Comparison of ENCODE assay signal across 8 mouse cellular contexts in genomic region chr7:49601191-49601975, GRCm38 (mm10). TPM values are rescaled to one million over a fixed set of nuclear protein-coding genes. Genes with fewer than 3 reads are reported as not detected.
DNase-seq lines count a peak whose midpoint lies in the region; ATAC-seq lines count a peak whose summit lies in the region.

No protein-coding gene starts in this region.

- ATAC-seq in forebrain, embryonic 12.5 days (ENCODE audit: low FRiP score) = peak; percentile 57; the same call in 1 of the 2 replicates
- peak; percentile 59; the same call in 1 of the 2 replicates for ATAC-seq in hindbrain, embryonic 14.5 days (ENCODE audit: low FRiP score)
- ATAC-seq in megakaryocyte, adult 5-6 weeks (ENCODE audit: poor library complexity, severe bottlenecking) = peak; percentile 85

- DNase-seq in MEL-GATA-1-ER (ENCODE audit: extremely low read depth, low read depth) = peak; percentile 32
- peak; percentile 46 for DNase-seq in c-Kit-positive CD71-negative TER-119-negative erythroid progenitor cells, embryonic 14.5 days (ENCODE audit: low read depth)
- peak; percentile 71 for DNase-seq in hindbrain, embryonic 14.5 days (ENCODE audit: low spot score)
- DNase-seq in layer of hippocampus, postnatal 36 days = peak; percentile 57 to 74
- DNase-seq in right cerebral cortex, postnatal 14 days = peak; percentile 89
- DNase-seq in urinary bladder, postnatal 36 days (ENCODE audit: low spot score in 2 of 2) = peak; percentile 28 to 51

- H3K9ac ChIP-seq in forebrain, embryonic 12.5 days = no peak overlapping the region
- no peak overlapping the region for H3K9ac ChIP-seq in hindbrain, embryonic 14.5 days

- H3K9me3 ChIP-seq in forebrain, embryonic 12.5 days = no peaks in the 10 kb centered on the region
- H3K9me3 ChIP-seq in hindbrain, embryonic 14.5 days (ENCODE audit: control insufficient read depth, low read length) = no peaks in the 10 kb centered on the region

- peaks cover 8% of the 10 kb centered on the region for H3K36me3 ChIP-seq in forebrain, embryonic 12.5 days (replicated peaks)
- peaks cover 40% of the 10 kb centered on the region for H3K36me3 ChIP-seq in hindbrain, embryonic 14.5 days (replicated peaks; ENCODE audit: control insufficient read depth, insufficient read depth)

- H3K4me2 ChIP-seq in forebrain, embryonic 12.5 days = no peak overlapping the region
- H3K4me2 ChIP-seq in hindbrain, embryonic 14.5 days (replicated peaks) = no peak overlapping the region

- peaks cover 7% of the 10 kb centered on the region; the same call in 1 of the 2 replicates for H3K27me3 ChIP-seq in forebrain, embryonic 12.5 days
- no peaks in the 10 kb centered on the region for H3K27me3 ChIP-seq in hindbrain, embryonic 14.5 days (ENCODE audit: control insufficient read depth, insufficient read depth, low read length)

- no peak overlapping the region for H3K4me3 ChIP-seq in forebrain, embryonic 12.5 days (replicated peaks)
- H3K4me3 ChIP-seq in hindbrain, embryonic 14.5 days (replicated peaks; ENCODE audit: low read length) = no peak overlapping the region

- no peaks in the 10 kb centered on the region for H3K4me1 ChIP-seq in forebrain, embryonic 12.5 days
- no peaks in the 10 kb centered on the region for H3K4me1 ChIP-seq in hindbrain, embryonic 14.5 days (replicated peaks; ENCODE audit: control insufficient read depth, insufficient read depth, low read length)

- 52% methylated on average over 13 of the region's 13 CpGs for WGBS in forebrain, embryonic 12.5 days
- WGBS in hindbrain, embryonic 14.5 days = 61% methylated on average over 13 of the region's 13 CpGs

- no peak overlapping the region for H3K27ac ChIP-seq in forebrain, embryonic 12.5 days
- H3K27ac ChIP-seq in hindbrain, embryonic 14.5 days = no peak overlapping the region

RNA-seq across cellular contexts. Expression of gene Dbx1, which starts 35.3 kb away (rescaled TPM):
- 28.6 and 35.3 TPM in 2 replicates for polyA plus RNA-seq in forebrain, embryonic 12.5 days (2016; fragmentation: Nextera tagmentation; extraction: Ambion mirVana)
- polyA plus RNA-seq in hindbrain, embryonic 14.5 days (2014; fragmentation: Nextera tagmentation; extraction: Ambion mirVana) = 1.3 and 12.9 TPM in 2 replicates
- not detected for total RNA-seq in layer of hippocampus, postnatal 36 days (2021)
- not detected in 2 replicates for total RNA-seq in megakaryocyte, adult 5-6 weeks (2015)
- total RNA-seq in megakaryocyte, adult 5-6 weeks (2017) = not detected in 2 replicates

Comparison
In these comparisons a context has a peak if more than half of its experiments do, and no peak if none do; other contexts are left out.
1. DNase-seq: peak in every context shown above with its lines; median percentile 89 in right cerebral cortex, postnatal 14 days; 71 in hindbrain, embryonic 14.5 days; 66 in layer of hippocampus, postnatal 36 days; 46 in c-Kit-positive CD71-negative TER-119-negative erythroid progenitor cells, embryonic 14.5 days; 40 in urinary bladder, postnatal 36 days; 32 in MEL-GATA-1-ER.